Mouse (Mus musculus) limb, embryonic 14.5 days (tissue): ENCODE measurements around the gene Slbp. TPM values are rescaled to one million over a fixed set of nuclear protein-coding genes. Genes with fewer than 3 reads are reported as not detected.

Source experiments
- ATAC-seq: fragments of 200-750 bp; cut with Nextera tagmentation; 2 replicates; pipeline ENCODE4 v1.8.0; 2017; ENCODE audit warnings: low read depth, moderate number of reproducible peaks, moderate TSS enrichment; ENCODE audit not compliant: low FRiP score
- DNase-seq: peaks from one replicate; pipeline ENCODE4 v3.0.0-alpha.2; 2015; ENCODE audit warnings: low spot score
- H3K27ac ChIP-seq: fragments of 300-500 bp; sonication (generic); replicated peaks from 2 replicates; pipeline ENCODE4 v1.5.1; 2014; ENCODE audit warnings: low read depth, mild to moderate bottlenecking, low read length, moderate library complexity, mixed read lengths
- H3K27me3 ChIP-seq: fragments of 300-500 bp; sonication (generic); 2 replicates; pipeline ENCODE4 v1.6.1; 2014; ENCODE audit warnings: low read length, mixed read lengths; ENCODE audit not compliant: control insufficient read depth, insufficient read depth
- H3K36me3 ChIP-seq: fragments of 300-500 bp; sonication (generic); 2 replicates; pipeline ENCODE4 v1.6.1; 2014; ENCODE audit warnings: mild to moderate bottlenecking, low read length, moderate library complexity, mixed read lengths; ENCODE audit not compliant: control insufficient read depth, insufficient read depth
- H3K4me1 ChIP-seq: fragments of 300-500 bp; sonication (generic); 2 replicates; pipeline ENCODE4 v1.6.1; 2014; ENCODE audit warnings: antibody characterized with exemption, low read length, mixed read lengths; ENCODE audit not compliant: control insufficient read depth, insufficient read depth
- H3K4me2 ChIP-seq: fragments of 300-500 bp; sonication (generic); replicated peaks from 2 replicates; pipeline ENCODE4 v1.6.1; 2014; ENCODE audit warnings: low read depth, mild to moderate bottlenecking, low read length, moderate library complexity; ENCODE audit not compliant: severe bottlenecking
- H3K4me3 ChIP-seq: fragments of 300-500 bp; sonication (generic); replicated peaks from 2 replicates; pipeline ENCODE4 v1.5.1; 2014; ENCODE audit warnings: low read length
- H3K9ac ChIP-seq: fragments of 300-500 bp; sonication (generic); 2 replicates; pipeline ENCODE4 v1.6.1; 2014; ENCODE audit warnings: mild to moderate bottlenecking, low read depth, low read length, moderate library complexity; ENCODE audit not compliant: severe bottlenecking
- H3K9me3 ChIP-seq: fragments of 300-500 bp; sonication (generic); 2 replicates; pipeline ENCODE4 v1.6.1; 2016; ENCODE audit warnings: low read length; ENCODE audit not compliant: control insufficient read depth
- POLR2A ChIP-seq: fragments of 200-500 bp; IDR thresholded peaks from 2 replicates; pipeline ENCODE4 v1.8.0; 2012; ENCODE audit warnings: inconsistent platforms, mild to moderate bottlenecking, moderate library complexity, borderline replicate concordance; ENCODE audit not compliant: insufficient read depth, insufficient read length; ENCODE audit errors: extremely low read depth
- WGBS: fragments of 180-500 bp; shearing (Covaris S2); extraction: QIAGEN DNeasy Blood & Tissue Kit; methylation state at CpG from one replicate; pipeline ENCODE4 v1.1.7; 2014; 5-methylcytosine and 5-hydroxymethylcytosine counted together
- polyA plus RNA-seq, 2 experiments: library from polyadenylated mRNA; depleted of rRNA in 1 of 2; stranded (reverse) in 1 of 2; unstranded in 1 of 2; fragments of >200 nt; fragmentation: Nextera tagmentation in 1 of 2; extraction: Ambion mirVana in 1 of 2; gene quantifications; 2 replicates each; pipeline versions ENCODE4 v1.2.1 to v1.2.3; 2012 to 2014

The Slbp gene
- polyA plus RNA-seq, 2 experiments: 148 to 190 TPM

DNA sequence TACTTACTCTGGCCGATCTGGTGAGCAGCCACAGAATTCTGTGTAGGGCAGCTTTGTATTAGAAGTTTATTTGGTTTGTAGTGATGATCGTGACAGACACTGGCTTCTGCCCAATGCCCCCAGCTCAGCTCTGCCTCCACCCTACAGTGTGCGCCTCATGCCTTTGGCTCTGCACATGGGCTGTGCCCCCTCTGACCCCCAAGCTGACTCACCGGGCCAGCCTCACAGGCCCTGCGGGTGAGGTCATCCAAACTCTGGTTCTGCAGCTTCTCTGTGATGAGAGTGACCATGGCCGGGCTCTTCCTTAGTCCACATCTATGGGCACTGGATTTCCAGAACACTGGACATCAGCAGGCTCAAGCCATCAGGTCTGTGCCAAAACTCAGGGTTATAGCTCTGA is 38.0 kb downstream of the Slbp start:
- no peak for TF ChIP-seq POLR2A
- DNase-seq (no peak), ATAC-seq (no peak)
- Histone ChIP-seq H3K27ac (no peak overlapping the region), H3K27me3 (no peaks in the 10 kb centered on the region), H3K4me2 (no peak overlapping the region), H3K9me3 (no peaks in the 10 kb centered on the region), H3K4me1 (no peaks in the 10 kb centered on the region), H3K4me3 (no peak overlapping the region), H3K9ac (no peak overlapping the region), H3K36me3 (peaks cover 42% of the 10 kb centered on the region)
- 95% methylated on average over 6 of the region's 6 CpGs for WGBS

DNA sequence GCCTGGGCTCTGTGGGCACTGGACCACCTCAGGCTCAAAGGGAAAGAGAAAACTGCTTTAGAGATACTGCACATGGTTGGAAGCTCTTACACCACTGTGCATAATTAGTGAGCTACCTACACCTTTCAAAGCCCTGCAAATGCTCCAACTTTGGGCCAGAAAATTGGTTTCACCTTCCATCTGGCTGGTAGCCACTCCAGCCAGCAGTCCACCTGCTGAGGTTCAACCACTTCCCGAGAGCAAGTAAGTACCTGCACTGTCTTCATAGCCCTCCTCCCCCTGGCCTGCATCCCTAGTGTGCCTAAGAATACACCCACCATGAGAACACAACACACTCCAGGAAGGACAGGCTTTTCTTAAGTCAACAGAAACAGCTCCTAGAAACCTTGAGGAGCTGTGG is 40.6 kb downstream of the Slbp start:
- H3K4me1 ChIP-seq: no peaks in the 10 kb centered on the region
- DNase-seq (no peak), ATAC-seq (no peak)
- no peaks in the 10 kb centered on the region for H3K9me3 ChIP-seq
- no peak overlapping the region for H3K4me2 ChIP-seq
- no peak for TF ChIP-seq POLR2A
- 85% methylated on average over 1 of the region's 1 CpGs for WGBS
- H3K36me3 ChIP-seq: peaks cover 68% of the 10 kb centered on the region
- no peak overlapping the region for H3K27ac ChIP-seq
- no peak overlapping the region for H3K9ac ChIP-seq
- no peak overlapping the region for H3K4me3 ChIP-seq
- H3K27me3 ChIP-seq: no peaks in the 10 kb centered on the region

DNA sequence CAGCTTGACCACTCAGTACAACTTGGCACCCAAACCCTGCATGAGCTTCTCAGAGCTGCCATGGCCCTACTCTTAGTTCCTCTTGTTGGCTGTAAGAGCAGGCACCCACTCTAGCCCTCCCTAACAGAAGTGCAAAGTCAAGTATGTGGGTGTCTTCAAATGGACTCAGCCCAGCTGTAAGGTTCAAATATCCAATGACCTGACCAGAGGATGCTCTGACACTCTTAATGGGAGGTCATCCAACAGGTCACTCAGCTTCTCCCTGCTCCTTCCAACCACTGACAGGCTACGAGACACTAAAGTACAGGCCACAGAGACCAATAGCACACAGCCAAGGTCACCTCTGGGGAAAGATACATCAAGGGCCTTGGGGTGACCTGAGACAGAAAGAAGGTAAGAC is 43.1 kb downstream of the Slbp start:
- peaks cover 71% of the 10 kb centered on the region for H3K36me3 ChIP-seq
- 78% methylated on average over 1 of the region's 1 CpGs for WGBS

DNA sequence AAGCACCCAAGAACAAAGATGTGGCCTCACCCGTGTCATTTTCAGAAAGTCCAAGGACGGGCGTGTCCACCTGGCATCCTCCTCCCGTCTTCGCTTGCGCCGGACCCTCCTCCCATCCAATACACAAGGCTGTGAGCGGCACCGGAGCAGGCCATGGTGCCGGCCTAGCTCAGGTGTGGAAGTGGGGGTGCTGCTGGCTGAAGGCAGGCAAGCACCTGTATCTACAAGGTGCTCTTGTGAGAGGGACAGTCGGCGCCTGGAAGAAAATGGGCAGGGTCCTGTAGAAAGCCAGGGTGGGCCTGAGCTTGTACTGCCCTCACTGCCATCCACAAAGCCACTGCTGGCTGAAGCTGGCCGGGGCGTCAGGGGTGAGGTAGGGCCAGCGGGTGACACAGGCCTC is 44.9 kb downstream of the Slbp start:
- no peak overlapping the region for H3K4me2 ChIP-seq

More for the DNA sequence above, 43.1 kb downstream of the Slbp start:
- Histone ChIP-seq H3K9me3 (no peaks in the 10 kb centered on the region), H3K4me3 (no peak overlapping the region), H3K4me1 (no peaks in the 10 kb centered on the region), H3K9ac (no peak overlapping the region), H3K27me3 (no peaks in the 10 kb centered on the region), H3K4me2 (no peak overlapping the region), H3K27ac (no peak overlapping the region)
- TF ChIP-seq POLR2A: no peak
- DNase-seq (no peak), ATAC-seq (no peak)

DNA sequence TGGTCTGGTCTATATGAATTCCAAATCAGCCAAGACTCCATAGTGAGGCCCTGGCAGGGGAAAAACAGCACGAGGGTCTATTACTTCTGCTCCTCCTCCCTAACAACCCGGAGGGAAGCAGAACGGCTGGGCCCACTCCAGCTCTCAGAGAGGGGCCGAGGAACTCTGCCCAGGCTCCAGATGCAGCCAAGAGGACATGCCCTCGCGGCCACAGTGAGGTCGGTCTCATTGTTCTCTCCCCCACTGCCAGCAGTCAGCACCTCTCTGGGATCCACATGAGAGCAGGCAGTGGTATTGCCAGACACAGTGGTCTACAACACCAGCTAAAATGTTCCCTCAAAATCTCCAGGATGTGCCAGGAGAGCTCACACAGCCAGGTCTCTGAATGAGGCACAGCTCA is 45.7 kb downstream of the Slbp start:
- Histone ChIP-seq H3K4me1 (no peaks in the 10 kb centered on the region), H3K27ac (no peak overlapping the region), H3K36me3 (peaks cover 56% of the 10 kb centered on the region), H3K4me2 (no peak overlapping the region), H3K9ac (no peak overlapping the region), H3K27me3 (no peaks in the 10 kb centered on the region), H3K4me3 (no peak overlapping the region), H3K9me3 (no peaks in the 10 kb centered on the region)
- DNase-seq (no peak), ATAC-seq (no peak)
- 77% methylated on average over 7 of the region's 7 CpGs for WGBS
- no peak for TF ChIP-seq POLR2A

More for the DNA sequence above, 44.9 kb downstream of the Slbp start:
- no peak for TF ChIP-seq POLR2A
- Histone ChIP-seq H3K4me3 (no peak overlapping the region), H3K4me1 (no peaks in the 10 kb centered on the region), H3K27me3 (no peaks in the 10 kb centered on the region), H3K36me3 (peaks cover 64% of the 10 kb centered on the region), H3K9me3 (no peaks in the 10 kb centered on the region), H3K27ac (no peak overlapping the region), H3K9ac (no peak overlapping the region)
- ATAC-seq (no peak), DNase-seq (no peak)
- WGBS: 91% methylated on average over 13 of the region's 15 CpGs

DNA sequence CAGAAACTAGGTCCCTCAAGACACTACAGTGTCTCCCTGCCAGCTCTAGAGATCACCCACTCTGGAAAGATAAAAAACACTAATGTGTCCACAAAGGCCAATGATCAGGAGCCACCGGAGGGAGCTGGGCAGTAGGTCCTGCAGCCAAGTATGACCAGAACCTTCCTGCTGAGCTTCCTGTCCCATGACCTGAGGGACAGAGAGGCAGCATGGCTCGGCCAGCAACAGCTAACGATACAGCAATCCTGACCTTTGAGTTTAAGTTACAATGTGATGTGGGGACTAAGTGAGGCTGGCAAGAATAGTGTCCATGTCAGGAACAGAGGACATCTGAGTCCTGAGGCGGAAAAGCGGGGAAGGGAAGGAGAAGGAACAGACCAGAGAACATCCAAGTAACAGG is 47.1 kb downstream of the Slbp start:
- no peaks in the 10 kb centered on the region for H3K9me3 ChIP-seq
- H3K4me3 ChIP-seq: no peak overlapping the region
- H3K27ac ChIP-seq: no peak overlapping the region
- DNase-seq (no peak), ATAC-seq (no peak)
- H3K4me1 ChIP-seq: no peaks in the 10 kb centered on the region
- H3K36me3 ChIP-seq: peaks cover 54% of the 10 kb centered on the region
- TF ChIP-seq POLR2A: no peak
- 86% methylated on average over 5 of the region's 5 CpGs for WGBS
- no peak overlapping the region for H3K9ac ChIP-seq
- no peak overlapping the region for H3K4me2 ChIP-seq
- no peaks in the 10 kb centered on the region for H3K27me3 ChIP-seq
